Mouse (Mus musculus) liver, postnatal 0 days (tissue): ENCODE results near the gene Fxyd2.

Experiments
- CTCF ChIP-seq: sonication (generic); IDR thresholded peaks from 2 replicates; pipeline ENCODE4 v1.5.1; 2016; ENCODE audit warnings: antibody characterized with exemption, low read depth
- EP300 ChIP-seq: IDR thresholded peaks from 2 replicates; pipeline ENCODE4 v1.6.1; 2016; ENCODE audit warnings: antibody characterized with exemption, low read depth, mild to moderate bottlenecking

- no peak for TF ChIP-seq EP300
- TF ChIP-seq CTCF: no peak
These were observed 30.7 kb downstream of the Fxyd2 start for GRCm38 (mm10) chr9:45429951-45430697.
